Mouse (Mus musculus) gastrocnemius, postnatal 14 days (tissue): ENCODE measurements around the gene Pdap1. TPM values are rescaled to one million over a fixed set of nuclear protein-coding genes. Genes with fewer than 3 reads are reported as not detected.
"Not testable (repeated sequence)": the region's sequence is repeated elsewhere in the genome, so short reads cannot be mapped to it uniquely, and the experiment has no call there.

Source experiments
- DNase-seq: peaks from one replicate; pipeline ENCODE4 v3.0.0; 2021; ENCODE audit warnings: mixed read lengths
- intact Hi-C: fragments of 180-260 bp; cut with DNase I; formaldehyde crosslinking; loops from one replicate; pipeline ENCODE4 v1.15.1; 2025; ENCODE audit warnings: low total_unique reads
- total RNA-seq, 2 experiments: library from RNA; stranded (reverse); gene quantifications; 2 replicates each; pipeline ENCODE4 v1.2.3; 2021

Pdap1 gene
- total RNA-seq, 2 experiments from 2014 or later: 55.4 to 58.5 TPM

- DNase-seq: no peak
- intact Hi-C loops: no loop called here
These were observed 16.6 kb downstream of the Pdap1 start for GRCm38 (mm10) chr5:145123396-145123795.

DNA sequence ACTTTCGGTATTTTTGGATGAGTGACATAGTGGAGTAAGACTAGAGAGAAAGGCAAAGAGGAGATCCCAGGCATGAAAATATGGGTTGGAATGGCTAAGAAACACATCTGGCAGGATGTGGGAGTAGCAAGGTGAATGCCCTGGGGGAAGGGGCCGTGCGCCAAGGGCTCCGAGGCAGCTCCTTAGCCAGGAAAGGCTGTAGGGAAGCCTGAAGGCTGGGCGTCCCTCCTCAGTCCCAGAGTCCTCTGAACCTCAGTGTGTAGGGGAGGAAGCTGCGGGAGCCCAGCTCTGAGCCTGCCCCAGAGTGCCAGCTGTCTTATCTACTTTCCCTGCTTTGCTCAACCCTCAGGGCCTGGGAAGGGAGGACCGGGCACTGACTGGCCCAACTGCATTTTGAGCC lies 19.1 kb downstream of the Pdap1 start:
- intact Hi-C loops: no loop called here
- DNase-seq: peak; percentile 26

DNA sequence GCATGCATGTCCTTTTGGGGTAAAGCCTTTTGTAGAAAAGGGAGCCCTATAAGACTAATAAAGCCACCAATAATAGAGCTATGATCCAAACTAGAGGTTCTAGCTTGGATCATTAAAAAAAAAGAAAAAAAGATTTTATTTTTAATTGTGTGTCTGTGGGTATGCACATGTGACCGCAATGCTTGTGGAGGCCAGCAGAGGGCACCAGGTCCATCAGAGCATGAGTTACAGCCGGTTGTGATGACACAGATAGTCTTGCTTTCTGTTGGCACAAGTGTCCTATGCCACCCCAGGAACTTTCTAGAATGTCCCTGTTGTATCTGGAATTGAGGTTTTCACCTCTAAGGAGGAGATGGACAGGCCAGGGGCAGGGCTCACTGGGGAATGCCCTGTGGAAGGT lies 20.7 kb downstream of the Pdap1 start:
- intact Hi-C loops: no loop called here
- DNase-seq: no peak

GRCm38 (mm10) chr5:145118461-145118860 lies 21.6 kb downstream of the Pdap1 start:
- intact Hi-C loops: no loop called here
- no peak for DNase-seq

DNA sequence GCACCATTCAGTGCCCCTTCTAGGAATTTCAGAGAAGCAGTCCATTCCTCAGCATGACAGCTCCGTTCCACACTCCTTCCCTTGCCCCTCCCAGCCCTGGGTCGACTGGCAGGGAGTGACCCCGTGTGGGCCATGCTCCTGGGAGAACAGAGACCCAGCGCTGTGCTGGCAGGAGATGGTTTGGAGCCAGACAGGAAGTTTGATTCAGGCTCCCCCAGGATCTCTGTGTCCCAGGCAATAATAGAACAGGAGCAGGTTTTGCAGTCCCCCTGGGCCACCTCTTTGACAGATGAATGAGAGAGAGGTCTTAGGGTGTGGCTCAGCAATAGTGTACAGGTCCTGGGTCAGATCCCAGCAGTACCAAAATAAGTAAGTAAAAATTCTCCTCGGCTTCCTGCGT lies 22.0 kb downstream of the Pdap1 start:
- DNase-seq: no peak
- intact Hi-C loops: no loop called here

- intact Hi-C loops: no loop called here
- peak; percentile 74 for DNase-seq
These were observed 23.1 kb downstream of the Pdap1 start for GRCm38 (mm10) chr5:145116916-145117315.

DNA sequence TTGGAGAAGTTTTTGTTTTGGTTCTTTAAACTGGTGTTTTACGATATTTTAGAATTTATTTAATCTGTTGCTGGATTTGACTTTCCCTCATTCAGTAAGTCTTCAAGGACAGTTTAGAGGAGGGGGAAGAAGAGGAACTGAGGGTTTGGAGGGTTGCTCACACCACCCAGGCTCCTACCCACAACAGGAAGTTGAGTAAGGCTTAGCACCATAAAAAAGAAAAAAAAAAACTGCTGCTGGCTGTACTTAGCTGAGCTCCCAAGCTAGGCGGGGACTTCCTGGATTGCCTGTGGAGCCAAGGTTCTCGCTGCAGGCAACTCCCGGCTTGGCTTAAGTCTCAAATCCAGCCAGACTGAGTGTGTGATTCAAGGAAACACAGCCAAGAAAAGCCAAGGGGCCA lies 23.7 kb downstream of the Pdap1 start:
- intact Hi-C loops: no loop called here
- peak; percentile 71 for DNase-seq

DNA sequence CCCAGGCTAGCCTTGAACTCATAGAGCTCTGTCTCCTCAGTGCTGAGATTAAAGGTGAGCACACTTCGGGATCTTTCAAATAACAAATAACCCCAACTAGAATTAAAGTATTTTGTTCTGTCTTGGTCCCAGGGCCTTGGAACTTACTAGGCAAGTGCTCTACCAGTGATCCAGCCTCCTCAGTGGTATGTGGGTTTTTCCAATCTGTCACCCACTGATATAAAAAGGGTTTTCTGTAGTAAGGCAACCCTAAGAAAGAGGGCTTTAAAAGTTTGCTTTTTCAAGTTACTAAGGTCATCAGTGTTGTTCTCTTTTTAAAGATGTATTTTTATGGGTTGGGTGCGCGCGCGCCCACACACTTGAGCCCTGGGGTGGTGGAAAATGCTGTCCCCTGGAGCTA lies 24.3 kb downstream of the Pdap1 start:
- no peak for DNase-seq
- intact Hi-C loops: no loop called here

GRCm38 (mm10) chr5:145114606-145115473 lies 25.2 kb downstream of the Pdap1 start:
- peak; percentile 83 for DNase-seq
- intact Hi-C loops: no loop called here

GRCm38 (mm10) chr5:145114071-145114605 lies 25.9 kb downstream of the Pdap1 start, which contains the start of gene Arpc1b:
TSS of gene Arpc1b (plus strand) at chr5:145114215.
- intact Hi-C loops: no loop called here
- peak; percentile 82 for DNase-seq

DNA sequence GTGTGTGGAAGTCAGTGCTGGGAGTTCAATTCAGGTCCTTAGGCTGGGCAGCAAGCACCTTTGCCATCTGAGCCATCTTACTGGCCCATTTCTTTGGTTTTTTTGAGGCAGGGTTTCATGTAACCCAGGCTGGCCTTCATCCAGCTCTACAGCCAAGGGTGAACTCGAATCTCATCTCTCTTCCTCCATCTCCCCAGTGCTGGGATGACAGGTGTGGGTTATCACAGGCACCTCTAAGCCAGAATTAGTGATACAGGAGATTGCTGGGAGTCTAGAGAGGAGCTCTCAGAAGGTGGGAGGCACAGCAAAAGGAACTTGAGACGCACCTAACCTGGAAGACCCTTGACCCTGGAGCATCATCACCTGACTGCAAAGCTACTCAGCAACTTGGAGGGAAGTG lies 26.6 kb downstream of the Pdap1 start:
- intact Hi-C loops: no loop called here
- no peak for DNase-seq

- DNase-seq: no peak
- intact Hi-C loops: no loop called here
These were observed 27.5 kb downstream of the Pdap1 start for GRCm38 (mm10) chr5:145112566-145112965.

- no peak for DNase-seq
- intact Hi-C loops: no loop called here
These were observed 29.6 kb downstream of the Pdap1 start for GRCm38 (mm10) chr5:145110401-145110800.

DNA sequence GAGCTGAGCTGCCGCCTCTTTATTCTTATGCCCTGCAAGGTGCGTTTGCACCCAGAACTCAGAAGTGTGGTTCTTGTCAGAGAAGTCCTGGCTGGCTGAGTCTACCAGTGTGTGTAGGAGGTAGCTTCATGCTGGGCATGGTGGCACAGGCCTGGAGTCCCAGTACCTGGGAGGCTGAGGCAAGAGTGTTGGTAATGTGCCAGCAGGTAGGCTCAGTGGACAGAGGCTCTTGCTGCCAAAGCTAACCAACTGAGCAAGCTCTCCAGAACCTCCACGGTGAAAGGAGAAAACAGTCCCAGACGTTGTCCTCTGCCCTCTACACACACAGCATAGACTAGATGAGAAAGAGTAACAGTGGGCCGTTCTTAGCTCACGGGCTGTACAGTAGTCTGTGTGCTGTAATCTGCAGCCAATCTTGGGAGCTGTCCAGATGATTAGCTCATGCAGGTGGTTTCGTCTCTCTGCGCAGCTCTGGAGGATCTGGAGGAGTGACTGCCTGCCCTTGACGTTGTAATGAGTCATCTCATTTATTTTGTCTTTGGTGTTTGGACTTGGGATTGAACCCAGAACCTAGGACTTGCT lies 34.3 kb downstream of the Pdap1 start:
- intact Hi-C loops: no loop called here
- no peak for DNase-seq

- no peak for DNase-seq
- intact Hi-C loops: no loop called here
These were observed 35.7 kb downstream of the Pdap1 start for GRCm38 (mm10) chr5:145104328-145104727.

- DNase-seq: no peak
- intact Hi-C loops: no loop called here
These were observed 37.3 kb downstream of the Pdap1 start for GRCm38 (mm10) chr5:145102706-145103105.

- intact Hi-C loops, DNase-seq: not testable (repeated sequence)
These were observed 38.6 kb downstream of the Pdap1 start for GRCm38 (mm10) chr5:145101451-145101850.

GRCm38 (mm10) chr5:145100960-145101359 lies 39.1 kb downstream of the Pdap1 start:
- intact Hi-C loops: no loop called here

DNA sequence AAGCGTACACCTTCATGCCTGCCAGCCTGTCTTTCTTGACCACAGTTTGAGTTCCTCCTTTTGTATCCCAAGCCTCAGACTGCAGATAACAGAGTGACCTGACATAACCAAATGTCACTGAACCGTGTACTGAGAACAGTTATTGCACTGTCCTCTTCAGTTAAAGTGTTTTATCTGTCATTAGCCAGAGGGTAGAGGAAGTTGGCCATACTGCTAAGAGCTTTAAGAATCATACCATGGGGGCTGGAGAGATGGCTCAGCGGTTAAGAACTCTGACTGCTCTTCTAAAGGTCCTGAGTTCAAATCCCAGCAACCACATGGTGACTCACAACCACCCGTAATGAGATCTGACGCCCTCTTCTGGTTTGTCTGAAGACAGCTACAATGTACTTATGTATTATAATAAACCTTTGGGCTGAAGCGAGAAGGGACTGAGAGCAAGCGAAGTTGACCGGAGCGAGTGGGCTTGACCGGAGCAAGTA lies 41.7 kb downstream of the Pdap1 start:
- intact Hi-C loops: no loop called here
- no peak for DNase-seq

More at GRCm38 (mm10) chr5:145100960-145101359, 39.1 kb downstream of the Pdap1 start:
- no peak for DNase-seq

- intact Hi-C loops: no loop called here
- DNase-seq: no peak
These were observed 43.8 kb downstream of the Pdap1 start for GRCm38 (mm10) chr5:145096195-145096594.

DNA sequence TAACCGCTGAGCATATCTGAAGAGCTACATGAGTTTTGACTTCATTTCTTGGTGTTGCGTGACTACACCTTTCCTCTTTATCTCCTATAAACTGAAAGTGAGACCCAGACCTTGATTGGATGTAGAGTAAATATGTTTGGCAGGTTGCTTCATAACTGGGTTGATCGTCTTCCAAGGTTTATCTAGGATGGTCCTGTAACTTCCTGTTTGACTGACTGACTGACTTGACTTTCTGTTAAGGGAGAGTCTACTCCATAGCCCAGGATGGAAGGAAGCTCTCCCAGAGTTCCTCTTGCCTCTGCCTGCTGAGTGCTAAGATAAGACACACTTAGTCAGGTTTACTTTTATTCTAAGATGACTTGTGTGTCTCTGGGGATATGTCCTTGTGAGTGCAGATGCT lies 50.2 kb downstream of the Pdap1 start:
- intact Hi-C loops: no loop called here
- DNase-seq: no peak
